Mouse (Mus musculus): ENCODE results near the gene Rapgef5. TPM values are rescaled to one million over a fixed set of nuclear protein-coding genes. Genes with fewer than 3 reads are reported as not detected.

Gene Rapgef5
- total and polyA plus RNA-seq, 3 experiments: not detected

GRCm38 (mm10) chr12:117684788-117685187, 168.5 kb downstream of the Rapgef5 start:
- Histone ChIP-seq H3K36me3 (ENCODE audit: control insufficient read depth in 1 of 2, insufficient read depth in 2 of 2, low read length in 2 of 2) (no peaks in the 10 kb centered on the region), H3K27ac (ENCODE audit: control insufficient read depth, low read depth, low read length) (no peak overlapping the region), H3K27me3 (ENCODE audit: control insufficient read depth in 1 of 2, insufficient read depth in 2 of 2, low read length in 2 of 2) (no peaks in the 10 kb centered on the region), H3K79me2 (ENCODE audit: control insufficient read depth, insufficient read depth, low read length, poor library complexity) (no peaks in the 10 kb centered on the region), H3K4me1 (ENCODE audit: control insufficient read depth in 1 of 2, insufficient read depth in 2 of 2, low read length in 2 of 2) (no peaks in the 10 kb centered on the region), H3K4me3 (ENCODE audit: control insufficient read depth in 1 of 2, insufficient read depth in 1 of 2, low read depth in 2 of 2, low read length in 2 of 2) (no peak overlapping the region), H3K9ac (ENCODE audit: control insufficient read depth, low read depth, low read length, poor library complexity, severe bottlenecking) (no peak overlapping the region), H3K9me3 (replicated peaks; ENCODE audit: insufficient read depth, low read length) (no peaks in the 10 kb centered on the region)
- no peak for DNase-seq (ENCODE audit: low read depth, low spot score)
- TF ChIP-seq MXI1 (IDR thresholded peaks at IDR 0.05; ENCODE audit: low read depth, low read length): no peak
- no peak for TF ChIP-seq BHLHE40 (IDR thresholded peaks at IDR 0.05; ENCODE audit: borderline replicate concordance, low read depth, low read length)
- TF ChIP-seq MAFK (IDR thresholded peaks at IDR 0.05; ENCODE audit: borderline replicate concordance, low read depth, low read length): no peak
- TF ChIP-seq NELFE (IDR thresholded peaks at IDR 0.05; ENCODE audit: low read depth, low read length): no peak
- no peak for TF ChIP-seq CHD2 (IDR thresholded peaks at IDR 0.05; ENCODE audit: low read length)
- no peak for TF ChIP-seq RAD21 (IDR thresholded peaks at IDR 0.05; ENCODE audit: low read depth, low read length)
- TF ChIP-seq JUND (IDR thresholded peaks at IDR 0.05; ENCODE audit: low read depth, low read length): no peak
- TF ChIP-seq EP300 (IDR thresholded peaks at IDR 0.05; ENCODE audit: low read depth in 1 of 2, low read length in 2 of 2): no peak
- no peak for TF ChIP-seq USF2 (IDR thresholded peaks at IDR 0.05; ENCODE audit: borderline replicate concordance in 1 of 2, insufficient read depth in 1 of 2, low read depth in 1 of 2, low read length in 2 of 2)
- TF ChIP-seq MAX (IDR thresholded peaks at IDR 0.05; ENCODE audit: low read length): no peak
- no peak for TF ChIP-seq E2F4 (IDR thresholded peaks at IDR 0.05; ENCODE audit: borderline replicate concordance, low read depth, low read length)
- TF ChIP-seq ZNF384 (IDR thresholded peaks at IDR 0.05; ENCODE audit: low read depth, low read length): no peak
- TF ChIP-seq RCOR1 (IDR thresholded peaks at IDR 0.05; ENCODE audit: low read depth, low read length): no peak
- no peak for TF ChIP-seq ZC3H11A (IDR thresholded peaks at IDR 0.05; ENCODE audit: low read depth, low read length)
- TF ChIP-seq UBTF (IDR thresholded peaks at IDR 0.05; ENCODE audit: borderline replicate concordance, insufficient read depth, low read depth, low read length): no peak
- TF ChIP-seq ZKSCAN1 (IDR thresholded peaks at IDR 0.05; ENCODE audit: low read depth, low read length): no peak
- no peak for TF ChIP-seq CHD1 (IDR thresholded peaks at IDR 0.05; ENCODE audit: low read depth, low read length)
- TF ChIP-seq MYC (IDR thresholded peaks at IDR 0.05; ENCODE audit: low read depth, low read length): no peak
- TF ChIP-seq CTCF (IDR thresholded peaks at IDR 0.05 in 2 of 3, conservative IDR thresholded peaks at IDR 0.05 in 1 of 3; ENCODE audit: control insufficient read depth in 1 of 3, insufficient read depth in 1 of 3, low read depth in 2 of 3, low read length in 3 of 3, poor library complexity in 1 of 3, severe bottlenecking in 1 of 3): no peak

GRCm38 (mm10) chr12:117685336-117685735, 169.1 kb downstream of the Rapgef5 start:
- no peak overlapping the region for H3K4me3 ChIP-seq (ENCODE audit: control insufficient read depth in 1 of 2, insufficient read depth in 1 of 2, low read depth in 2 of 2, low read length in 2 of 2)

More at GRCm38 (mm10) chr12:117685336-117685735, 169.1 kb downstream of the Rapgef5 start:
- Histone ChIP-seq H3K9me3 (replicated peaks; ENCODE audit: insufficient read depth, low read length) (no peaks in the 10 kb centered on the region), H3K9ac (ENCODE audit: control insufficient read depth, low read depth, low read length, poor library complexity, severe bottlenecking) (no peak overlapping the region), H3K27ac (ENCODE audit: control insufficient read depth, low read depth, low read length) (no peak overlapping the region), H3K79me2 (ENCODE audit: control insufficient read depth, insufficient read depth, low read length, poor library complexity) (no peaks in the 10 kb centered on the region), H3K36me3 (ENCODE audit: control insufficient read depth in 1 of 2, insufficient read depth in 2 of 2, low read length in 2 of 2) (no peaks in the 10 kb centered on the region), H3K4me1 (ENCODE audit: control insufficient read depth in 1 of 2, insufficient read depth in 2 of 2, low read length in 2 of 2) (no peaks in the 10 kb centered on the region), H3K27me3 (ENCODE audit: control insufficient read depth in 1 of 2, insufficient read depth in 2 of 2, low read length in 2 of 2) (no peaks in the 10 kb centered on the region)
- TF ChIP-seq MAX (IDR thresholded peaks at IDR 0.05; ENCODE audit: low read length) (no peak), NRF1 (IDR thresholded peaks at IDR 0.05; ENCODE audit: insufficient read depth, low read depth, low read length, poor library complexity, severe bottlenecking) (no peak), CTCF (IDR thresholded peaks at IDR 0.05 in 2 of 3, conservative IDR thresholded peaks at IDR 0.05 in 1 of 3; ENCODE audit: control insufficient read depth in 1 of 3, insufficient read depth in 1 of 3, low read depth in 2 of 3, low read length in 3 of 3, poor library complexity in 1 of 3, severe bottlenecking in 1 of 3) (no peak), TAL1 (IDR thresholded peaks at IDR 0.05; ENCODE audit: low read length) (no peak), POLR2AphosphoS5 (IDR thresholded peaks at IDR 0.05; ENCODE audit: borderline replicate concordance, low read depth, low read length) (no peak), TCF12 (IDR thresholded peaks at IDR 0.05; ENCODE audit: low read depth, low read length) (no peak), BHLHE40 (IDR thresholded peaks at IDR 0.05; ENCODE audit: borderline replicate concordance, low read depth, low read length) (no peak), SMC3 (IDR thresholded peaks at IDR 0.05; ENCODE audit: low read depth, low read length) (no peak), KAT2A (conservative IDR thresholded peaks at IDR 0.05; ENCODE audit: low read depth, low read length) (no peak), SIN3A (IDR thresholded peaks at IDR 0.05; ENCODE audit: low read length) (no peak), TBP (IDR thresholded peaks at IDR 0.05; ENCODE audit: low read depth, low read length) (no peak), MAFK (IDR thresholded peaks at IDR 0.05; ENCODE audit: borderline replicate concordance, low read depth, low read length) (no peak), UBTF (IDR thresholded peaks at IDR 0.05; ENCODE audit: borderline replicate concordance, insufficient read depth, low read depth, low read length) (no peak), ELF1 (IDR thresholded peaks at IDR 0.05; ENCODE audit: low read depth, low read length) (no peak), ZKSCAN1 (IDR thresholded peaks at IDR 0.05; ENCODE audit: low read depth, low read length) (no peak)
- DNase-seq (ENCODE audit: low read depth, low spot score): no peak

Data from MEL (cell line).